Mouse (Mus musculus) cerebellum, postnatal 10 days (tissue): ENCODE measurements around the gene Grin2d.
"Not testable (repeated sequence)": the region's sequence is repeated elsewhere in the genome, so short reads cannot be mapped to it uniquely, and the experiment has no call there.

Experiments used
- DNase-seq, 2 experiments: peaks; one replicate each; pipeline ENCODE4 v3.0.0; 2021; ENCODE audit warnings: mixed read lengths in 2 of 2

Grin2d gene

DNA sequence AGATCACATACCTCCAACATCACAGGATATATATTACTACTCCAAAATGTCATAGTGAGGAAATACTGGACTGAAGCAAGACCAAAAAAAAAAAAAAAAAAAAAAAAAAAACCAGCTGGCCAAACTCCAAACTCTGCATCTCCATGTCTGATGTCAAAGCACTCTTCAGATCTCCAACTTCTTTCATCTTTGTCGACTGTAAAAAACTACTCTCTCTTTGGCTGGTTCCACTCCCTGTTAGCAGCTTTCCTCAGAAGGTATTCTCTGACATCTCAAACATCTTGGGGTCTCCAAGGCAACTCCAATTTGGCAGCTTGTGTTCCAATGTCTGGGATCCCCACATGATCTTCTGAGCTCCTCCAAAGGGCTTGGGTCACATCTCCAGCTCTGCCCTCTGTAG is at the start of gene Grin2d:
Gene Grin2d (minus strand): TSS at position 101 of the 400 bp plus-strand sequence.
- not testable (repeated sequence) for DNase-seq

DNA sequence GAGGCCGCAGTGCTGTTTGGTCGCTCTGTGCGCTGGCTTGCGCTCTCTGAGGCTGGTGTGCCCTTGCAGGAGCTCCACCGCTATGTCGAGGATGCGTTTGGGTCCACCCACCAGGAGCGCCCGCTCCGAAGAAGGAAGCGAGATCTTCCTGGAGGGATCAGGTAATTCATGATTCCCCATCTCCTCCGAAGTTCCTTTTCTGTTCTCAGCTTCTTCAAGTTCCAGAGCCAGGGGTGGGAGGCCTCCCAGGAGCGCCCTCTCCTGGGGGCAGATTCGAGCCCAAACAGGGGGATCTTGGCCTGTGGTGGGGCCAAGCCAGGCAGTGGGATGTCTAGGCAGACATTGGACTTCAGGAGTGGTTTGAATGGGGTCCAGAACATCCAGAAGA is 46.2 kb upstream of the Grin2d start:
- DNase-seq, result peak in 1 of 2 experiments; percentile 30

DNA sequence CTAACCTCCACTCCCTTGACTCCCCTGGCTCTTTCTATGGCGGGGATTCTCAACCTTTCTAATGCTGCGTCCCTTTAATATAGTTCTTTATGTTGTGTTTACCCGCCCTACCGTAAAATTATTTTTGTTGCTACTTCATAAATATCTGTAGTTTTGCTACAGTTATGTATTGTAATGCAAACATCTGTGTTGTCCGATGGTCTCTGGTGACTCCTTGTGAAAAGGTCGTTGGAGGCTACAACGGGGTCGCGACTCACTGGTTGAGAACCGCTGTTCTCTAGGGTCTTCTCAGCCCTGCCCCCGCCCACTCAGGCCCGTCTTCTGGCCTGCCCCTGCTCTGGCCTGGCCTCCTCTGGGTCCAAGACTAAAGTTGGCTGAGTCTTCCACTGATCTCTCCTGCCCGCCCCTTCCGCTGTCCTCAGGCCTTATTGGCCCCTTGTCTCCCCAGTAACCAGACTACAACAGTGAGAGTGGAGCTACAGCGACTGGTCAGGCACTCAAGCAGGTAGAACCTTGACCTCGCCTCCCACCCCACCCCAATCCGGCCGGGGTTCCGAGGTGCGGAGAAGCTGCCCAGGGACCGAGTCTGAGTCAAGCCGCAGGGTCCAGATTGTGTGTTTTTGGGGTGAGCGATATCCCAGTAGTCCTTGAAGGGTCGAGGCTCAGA is 45.7 kb upstream of the Grin2d start, which contains the start of gene Ccdc114:
Gene Ccdc114 (plus strand): TSS at position 311 of the 667 bp plus-strand sequence.
- peak; percentile 67 to 68 for DNase-seq

DNA sequence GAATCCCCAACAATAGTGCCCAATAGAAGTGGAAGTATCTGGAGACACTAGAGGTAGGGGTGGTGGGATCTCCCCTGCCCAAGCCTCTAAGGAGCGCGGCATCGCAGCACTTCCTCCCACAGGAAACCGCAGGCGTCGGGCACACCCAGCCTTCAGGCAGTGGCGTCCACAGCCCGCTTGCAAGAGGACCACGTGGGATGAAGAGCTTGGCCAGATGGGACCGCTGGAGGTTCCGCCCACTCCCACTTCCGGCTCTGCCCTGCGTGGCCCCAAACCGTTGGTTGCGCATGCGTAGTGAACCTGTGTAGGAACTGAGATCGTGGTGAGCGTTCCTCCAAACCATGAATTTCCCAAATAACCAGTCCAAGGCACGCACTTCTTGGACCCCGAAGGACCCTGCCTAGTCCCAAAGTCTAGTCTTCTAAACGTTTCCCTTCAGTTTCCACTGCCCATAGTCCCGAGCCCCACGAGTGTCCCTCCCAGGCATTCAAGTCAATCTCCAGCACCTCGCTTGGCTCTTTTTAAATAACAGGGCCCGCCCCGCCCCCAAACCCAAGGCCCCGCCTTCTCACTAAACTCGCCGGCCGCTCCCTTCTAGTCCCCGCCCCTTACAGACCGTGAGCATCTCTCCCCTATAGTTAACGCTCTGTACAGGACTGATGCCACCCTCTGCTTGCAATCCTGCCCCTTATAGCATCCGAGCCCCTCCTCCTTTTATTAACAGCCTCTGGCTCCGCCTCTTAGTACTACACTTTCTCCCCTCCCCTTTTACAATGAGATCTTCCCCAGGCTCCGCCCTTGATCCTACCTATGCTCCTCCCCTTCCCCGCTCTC is 45.0 kb upstream of the Grin2d start:
- peak; percentile 94 to 96 for DNase-seq

DNA sequence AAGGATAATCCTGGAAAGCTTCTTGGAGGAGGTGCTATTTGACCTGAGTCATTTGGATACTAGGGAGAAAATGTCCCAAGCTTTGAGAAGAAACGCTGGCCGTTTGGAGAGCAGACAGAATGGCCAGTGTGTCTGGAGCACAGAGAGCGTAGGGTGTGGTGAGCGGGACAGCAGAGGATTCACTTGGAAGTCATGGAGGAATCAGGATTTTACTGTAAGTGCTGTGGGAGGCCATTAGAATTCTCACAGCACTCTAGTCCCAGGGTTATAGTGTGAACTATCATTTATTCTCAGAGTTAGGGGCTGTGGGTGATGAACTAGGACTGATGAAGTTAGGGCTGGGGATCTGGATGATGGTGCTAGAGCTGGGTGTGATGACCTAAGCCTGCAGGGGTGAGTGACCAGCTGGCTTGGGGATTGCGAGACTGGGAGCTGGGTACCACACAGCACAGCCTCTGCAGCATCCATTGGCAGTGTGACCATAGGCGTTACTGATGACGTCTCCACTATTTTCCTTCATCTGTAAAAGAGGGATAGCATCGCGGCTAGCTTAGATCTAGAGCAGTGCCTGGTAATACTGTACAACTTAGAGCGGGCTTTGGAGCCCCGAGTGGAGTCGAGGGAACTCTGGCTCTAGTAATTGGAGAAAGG is 43.9 kb upstream of the Grin2d start:
- no peak for DNase-seq

DNA sequence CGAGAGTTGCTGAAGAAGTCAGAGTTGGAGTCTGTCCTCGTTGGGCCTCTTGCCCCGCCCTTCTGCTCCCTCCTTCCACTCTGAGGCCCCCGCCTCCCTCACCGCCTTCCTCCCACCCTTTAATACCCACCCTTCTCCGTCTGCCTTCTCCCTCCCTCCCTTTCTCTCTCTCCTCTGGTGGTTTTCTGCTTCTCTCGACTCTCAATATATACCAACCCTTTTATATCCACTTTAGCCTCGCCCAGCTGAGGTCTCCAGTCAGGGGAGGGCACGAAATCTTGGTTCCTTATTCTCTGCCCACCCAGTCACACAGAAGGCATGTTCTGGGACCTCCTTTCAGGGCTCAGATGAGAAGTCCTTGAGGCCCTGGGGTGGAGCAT is 43.1 kb upstream of the Grin2d start, which contains the start of gene Emp3:
Gene Emp3 (minus strand): TSS at position 163 of the 380 bp plus-strand sequence.
- no peak for DNase-seq

DNA sequence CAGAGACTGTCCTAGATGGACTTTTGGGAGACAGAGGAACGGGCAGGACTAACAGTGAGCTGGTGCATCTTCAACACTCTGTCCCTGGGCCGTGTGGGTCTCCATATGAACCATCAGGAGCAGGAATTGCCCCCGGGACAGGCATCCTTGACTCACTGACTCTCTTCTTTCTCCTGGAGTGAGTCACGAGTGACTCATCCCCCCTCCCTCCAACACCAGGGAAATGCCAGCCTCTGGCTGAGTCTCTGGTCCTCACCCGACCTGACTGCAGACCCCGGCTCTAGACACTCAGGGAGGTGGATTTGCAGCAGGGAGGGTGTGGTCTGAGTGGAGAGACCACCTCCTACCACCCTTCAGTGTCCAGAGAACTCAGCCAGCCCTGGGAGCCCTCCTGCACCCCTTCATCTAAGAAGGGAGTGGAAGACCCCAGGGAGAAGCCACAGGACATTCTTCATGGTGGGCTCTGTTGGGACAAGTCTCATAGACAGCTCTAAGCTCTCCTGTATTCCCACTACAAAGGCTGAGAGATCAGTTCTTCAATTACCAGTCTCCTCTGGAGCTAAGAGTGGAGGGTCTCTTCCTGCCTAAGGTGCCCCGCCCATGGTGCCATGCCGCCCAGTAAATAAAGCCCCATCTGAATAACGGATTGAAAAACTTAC is 42.5 kb upstream of the Grin2d start:
- no peak for DNase-seq

DNA sequence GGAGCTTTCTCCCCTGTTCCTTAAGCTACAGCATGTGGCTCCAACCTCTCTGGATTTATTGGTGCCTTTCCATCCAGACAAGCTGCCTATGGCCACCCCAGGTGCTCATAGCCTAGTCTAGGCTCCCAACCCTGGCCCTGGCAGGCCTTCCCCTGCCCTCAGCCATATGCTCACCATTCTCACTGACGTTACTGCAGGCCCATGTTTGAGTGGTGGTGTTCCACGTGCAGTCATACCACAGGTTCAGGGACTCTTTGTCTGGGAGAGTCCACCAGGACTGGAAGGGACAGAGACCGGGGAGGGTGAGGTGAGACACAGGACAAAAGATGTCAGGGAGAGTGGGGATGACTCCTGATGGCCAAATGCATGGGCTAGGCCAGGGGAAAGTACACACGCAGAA is 41.6 kb upstream of the Grin2d start:
- peak in 1 of 2 experiments; percentile 13 for DNase-seq

DNA sequence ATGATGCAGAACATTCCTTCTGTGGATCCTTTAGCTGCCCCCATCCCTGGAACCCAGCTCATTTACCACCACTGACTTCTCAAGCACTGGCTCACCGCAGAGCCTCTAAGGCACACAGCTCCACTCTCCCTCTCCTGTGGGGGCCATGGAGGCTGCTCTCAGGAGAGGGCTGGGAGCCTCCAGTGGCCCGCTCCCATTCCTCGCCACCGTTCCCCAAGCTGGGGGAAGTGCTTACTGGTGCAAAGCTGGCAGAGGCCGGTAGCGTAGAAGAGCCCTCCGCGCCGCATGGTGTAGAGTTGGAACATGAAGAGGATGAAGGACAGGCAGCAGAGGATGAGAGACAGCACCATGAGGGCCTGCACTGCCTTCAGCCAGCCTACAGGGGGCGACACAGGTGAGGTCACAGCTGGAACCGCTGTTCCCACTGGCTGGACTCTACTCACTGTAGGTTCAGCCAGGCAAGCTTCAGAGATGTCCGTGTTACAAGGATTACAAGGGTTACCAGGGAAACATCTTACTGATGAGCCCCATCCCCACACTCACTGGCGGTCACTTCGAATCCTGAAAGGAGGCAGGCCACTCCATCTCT is 41.0 kb upstream of the Grin2d start:
- DNase-seq, result peak in 1 of 2 experiments; percentile 16

DNA sequence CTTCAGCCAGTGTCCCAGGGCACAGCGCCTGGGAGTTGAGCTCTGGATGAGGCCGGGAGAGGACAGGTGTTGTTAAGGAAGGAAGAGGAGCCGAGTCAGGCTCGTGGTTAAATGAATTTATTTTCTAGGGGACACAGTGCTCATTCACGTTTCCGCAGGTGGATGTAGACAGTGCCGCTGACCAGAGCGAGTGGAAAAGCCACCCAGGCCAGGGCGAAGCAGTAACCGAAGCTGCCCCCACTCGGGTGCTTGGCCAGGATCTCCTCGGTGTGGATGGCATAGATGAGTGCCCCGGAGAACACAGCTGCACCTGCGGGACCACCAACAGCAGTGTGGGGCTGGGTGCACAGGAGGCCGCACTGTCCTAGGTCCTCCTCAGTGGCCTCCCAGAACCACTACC is 39.7 kb upstream of the Grin2d start:
- DNase-seq, result no peak

DNA sequence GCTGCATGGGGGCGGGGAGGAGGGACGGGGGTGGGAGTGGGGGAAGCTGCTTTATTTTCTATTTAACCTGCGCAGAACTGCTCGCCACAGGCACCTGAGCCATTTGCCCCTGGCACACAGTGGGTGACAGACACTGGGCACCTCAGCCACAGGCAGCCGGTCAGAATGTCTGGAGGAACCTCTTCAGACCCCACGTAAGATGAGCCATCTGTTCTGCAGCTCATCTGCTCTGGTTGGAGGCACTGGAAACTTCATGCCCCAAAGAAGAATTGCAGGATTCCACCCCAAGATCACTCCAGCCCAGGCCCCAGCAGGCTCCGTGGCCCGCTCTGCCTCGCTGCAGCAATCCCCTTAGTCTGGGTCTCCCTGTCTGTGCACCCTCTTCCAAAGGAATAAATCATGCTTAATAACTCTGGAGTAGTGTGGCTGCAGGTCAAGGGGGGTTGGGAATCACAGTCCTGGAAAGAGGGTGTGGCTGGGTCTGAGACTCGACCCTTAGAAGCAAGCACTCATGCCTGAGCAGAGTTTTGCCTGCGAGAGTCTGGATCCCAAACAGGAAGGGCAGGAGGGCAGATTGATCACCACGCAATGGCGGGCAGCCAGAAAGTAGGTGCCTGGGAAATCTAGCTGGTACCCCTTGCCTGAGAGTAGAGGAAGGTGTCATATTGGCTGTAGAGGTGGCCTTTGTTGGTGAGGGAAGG is 39.0 kb upstream of the Grin2d start:
- peak in 1 of 2 experiments; percentile 34 for DNase-seq

DNA sequence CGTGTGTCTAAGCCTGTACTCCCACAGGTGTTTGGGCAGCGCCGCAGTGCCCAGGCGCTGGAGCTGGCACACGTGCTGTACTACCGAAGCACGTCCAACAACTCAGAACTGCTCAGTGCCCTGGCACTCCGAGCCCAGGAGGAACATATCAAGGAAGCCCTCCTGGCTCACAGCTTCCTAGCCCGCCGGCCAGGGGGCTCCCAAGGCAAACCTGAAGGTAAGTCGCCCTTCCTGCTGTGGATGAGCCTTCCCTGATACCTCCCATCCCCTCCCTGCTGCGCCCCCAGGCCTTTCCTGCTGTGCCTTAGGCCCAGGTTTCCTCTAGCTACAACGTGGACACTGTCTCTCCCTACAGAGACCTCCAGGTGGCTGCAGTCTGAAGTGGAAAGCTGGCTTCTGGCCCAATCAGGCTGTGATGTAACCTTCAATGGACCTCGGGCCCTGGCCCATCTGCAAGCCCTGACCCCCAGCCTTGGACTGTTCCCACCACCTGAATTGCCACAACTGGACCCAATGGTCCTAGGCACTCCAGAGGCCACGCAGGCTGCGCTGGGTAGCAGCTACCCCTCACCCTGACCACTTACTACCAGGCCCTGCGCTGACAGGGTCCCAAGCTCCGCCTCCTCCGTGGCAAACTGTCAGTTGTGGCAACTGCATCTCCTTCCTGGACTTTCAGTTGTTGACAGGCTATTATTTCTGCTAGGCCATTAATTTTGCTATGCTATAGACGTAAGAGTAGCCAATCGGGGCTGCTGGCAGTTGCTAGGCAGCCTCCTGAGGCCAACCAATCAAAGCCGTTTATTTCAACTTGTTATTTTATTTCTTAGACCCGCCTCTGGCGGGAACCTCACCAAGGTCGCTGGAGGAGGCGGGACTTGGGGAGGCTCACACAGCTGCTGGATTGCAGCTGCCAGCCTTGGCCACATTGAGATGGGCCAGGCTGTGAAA is 38.2 kb upstream of the Grin2d start:
- DNase-seq, result peak; percentile 68 to 78

DNA sequence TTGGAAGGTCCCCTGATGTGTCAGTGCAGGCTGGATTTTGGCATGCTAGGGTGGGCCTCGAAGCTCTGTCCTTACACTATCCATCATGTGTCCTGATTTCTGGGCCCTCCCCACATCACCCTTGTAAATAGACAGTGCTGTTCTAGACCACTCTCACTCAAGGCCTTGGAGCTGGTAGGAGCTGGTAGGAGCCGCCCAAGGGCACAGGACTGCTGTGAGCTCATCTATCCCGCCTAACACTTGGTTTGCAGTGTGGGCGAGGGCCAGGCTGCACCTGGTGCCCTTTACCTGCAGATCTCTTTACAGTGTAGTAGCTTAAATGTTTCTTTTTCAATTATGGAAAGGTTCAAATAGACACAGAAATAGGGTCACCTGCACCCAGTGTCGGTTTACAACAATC is 36.8 kb upstream of the Grin2d start:
- DNase-seq, result no peak

DNA sequence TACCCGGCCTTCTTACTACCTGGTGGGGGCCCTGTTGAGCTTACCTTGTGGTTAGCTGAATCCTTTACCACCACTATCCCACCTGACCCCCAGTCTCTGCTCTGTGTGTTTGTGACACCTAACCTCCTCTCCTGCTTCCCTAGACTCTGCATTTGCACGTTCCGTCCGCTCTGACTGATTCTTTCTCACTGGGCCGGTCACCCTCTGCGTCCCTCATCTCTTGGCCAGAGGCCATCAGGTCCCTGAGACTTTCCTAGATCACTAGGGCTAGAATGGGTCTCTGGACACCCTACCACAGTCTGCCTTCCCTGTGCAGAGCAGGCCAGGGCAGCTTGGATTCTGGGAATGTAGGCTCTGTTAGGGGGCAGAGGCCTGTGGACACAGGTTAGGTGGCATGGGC is 35.9 kb upstream of the Grin2d start:
- no peak for DNase-seq

DNA sequence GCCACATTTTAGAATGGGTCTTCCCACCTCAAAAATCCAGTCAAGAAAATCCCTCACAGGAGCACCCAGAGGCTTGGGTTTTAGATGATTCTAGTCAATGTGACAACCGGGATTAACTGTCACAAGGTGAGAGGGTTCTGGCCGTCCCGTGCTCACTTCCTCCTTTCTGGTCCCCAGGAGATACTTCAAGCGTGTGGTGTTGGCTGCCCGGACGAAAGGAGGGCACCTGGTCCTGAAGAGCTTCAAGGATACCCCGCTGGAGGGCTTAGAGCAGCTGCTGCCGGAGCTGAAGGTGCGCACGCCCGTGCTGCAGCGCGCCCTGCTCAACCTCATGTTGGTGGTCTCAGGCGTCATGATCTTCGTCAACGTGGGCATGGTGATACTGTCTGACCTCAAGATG is 31.0 kb upstream of the Grin2d start:
- DNase-seq, result no peak

DNA sequence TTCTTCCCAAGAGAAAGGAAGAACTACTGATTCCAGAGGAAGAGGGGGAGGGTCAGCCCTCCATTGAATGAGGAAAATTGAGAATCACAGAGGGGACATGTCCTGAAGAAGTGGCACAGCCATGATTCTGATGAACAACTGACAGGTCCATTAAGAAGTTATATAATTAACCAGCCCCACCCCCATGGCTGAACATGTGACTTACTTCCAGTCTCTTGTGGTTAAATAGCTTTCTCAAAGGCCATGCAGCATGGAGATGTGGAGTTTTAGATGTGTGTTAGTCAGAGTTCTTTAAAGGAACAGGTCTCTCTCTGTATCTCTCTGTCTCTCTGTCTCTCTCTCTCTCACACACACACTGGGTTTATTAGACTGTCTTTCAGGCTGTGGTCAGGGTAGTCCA is 30.2 kb upstream of the Grin2d start:
- no peak for DNase-seq

DNA sequence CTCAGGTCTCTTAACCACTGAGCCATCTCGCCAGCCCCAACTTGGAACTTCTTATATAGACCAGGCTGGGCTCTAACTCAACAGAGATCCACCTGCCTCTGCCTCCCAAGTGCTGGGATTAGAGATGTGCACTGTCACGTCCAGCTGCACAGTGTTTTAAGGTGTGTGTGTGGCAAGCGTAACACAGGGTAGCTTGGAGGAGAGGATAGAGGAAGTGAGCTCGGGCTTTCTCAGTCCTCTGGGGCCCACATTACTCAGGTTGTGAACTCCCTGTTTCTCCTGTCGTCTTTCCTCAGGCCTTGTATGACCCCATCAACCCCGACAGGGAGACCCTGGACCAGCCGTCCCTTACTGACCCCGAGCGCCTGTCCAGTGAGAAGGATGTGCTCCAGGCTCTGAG is 28.4 kb upstream of the Grin2d start:
- DNase-seq, result no peak

DNA sequence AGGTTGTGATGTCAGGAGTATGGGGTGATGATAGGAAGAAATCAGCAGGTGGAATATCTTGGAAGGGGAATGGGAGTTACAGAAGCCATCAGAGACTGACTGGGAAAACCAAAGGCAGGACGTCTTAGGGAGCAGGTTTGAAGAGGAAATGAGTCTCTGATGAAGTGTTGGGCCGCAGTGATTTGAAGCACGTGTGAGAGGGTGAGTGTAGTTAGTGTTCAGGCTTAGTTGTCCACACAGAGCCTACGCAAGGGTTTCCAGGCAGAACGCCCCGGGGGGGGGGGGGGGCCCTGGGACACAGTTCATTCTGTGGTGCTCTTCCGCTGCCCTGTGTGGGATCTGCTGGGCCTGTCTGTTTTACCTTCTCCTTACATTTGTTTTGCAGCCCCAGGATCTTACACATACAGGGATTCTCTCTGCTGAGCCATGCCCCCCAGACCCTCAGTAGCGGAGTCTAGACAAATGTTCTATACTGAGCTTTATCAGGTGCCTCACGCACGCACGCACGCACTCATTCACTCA is 24.4 kb upstream of the Grin2d start:
- DNase-seq, result no peak

DNA sequence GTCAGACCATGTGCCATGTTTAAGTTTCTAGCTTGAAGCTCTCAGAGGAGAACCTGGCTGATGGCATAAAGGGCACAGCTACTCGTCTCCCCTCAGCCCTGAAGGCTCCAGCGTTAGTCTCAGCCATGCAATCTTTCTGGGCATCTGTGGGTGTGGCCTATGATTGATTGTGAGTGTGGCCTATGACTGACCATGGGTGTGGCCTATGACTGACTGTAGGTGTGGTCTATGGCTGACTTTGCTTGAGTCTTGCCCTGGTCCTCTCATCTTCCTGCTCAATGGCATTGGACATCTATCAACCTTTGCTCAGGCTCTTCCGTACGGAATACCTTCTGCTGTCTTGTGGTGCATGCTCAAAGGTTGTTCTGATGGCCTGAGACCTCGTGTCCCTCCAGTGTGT is 23.4 kb upstream of the Grin2d start:
- DNase-seq, result peak in 1 of 2 experiments; percentile 46

DNA sequence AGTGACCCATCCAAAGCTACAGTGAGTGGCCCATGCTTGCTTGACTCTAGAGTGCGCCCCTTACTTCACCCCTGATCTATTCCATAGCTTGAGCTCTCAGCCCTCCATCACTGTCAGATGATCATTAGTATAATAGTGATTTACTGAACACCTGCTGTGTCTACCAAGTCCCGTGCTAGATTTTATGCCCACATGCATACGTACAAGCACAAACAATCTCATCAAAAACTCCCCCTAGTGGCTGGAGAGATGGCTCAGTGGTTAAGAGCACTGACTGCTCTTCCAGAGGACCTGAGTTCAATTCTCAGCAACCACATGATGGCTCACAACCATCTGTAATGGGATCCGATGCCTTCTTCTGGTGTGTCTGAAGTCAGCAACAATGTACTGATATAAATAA is 19.9 kb upstream of the Grin2d start:
- DNase-seq, result not testable (repeated sequence)
